Mouse (Mus musculus): ENCODE measurements around the gene Arv1. TPM values are rescaled to one million over a fixed set of nuclear protein-coding genes. Genes with fewer than 3 reads are reported as not detected.

Arv1 gene
- polyA plus RNA-seq, 1 experiment from 2014 or later, result 37.7 TPM

DNA sequence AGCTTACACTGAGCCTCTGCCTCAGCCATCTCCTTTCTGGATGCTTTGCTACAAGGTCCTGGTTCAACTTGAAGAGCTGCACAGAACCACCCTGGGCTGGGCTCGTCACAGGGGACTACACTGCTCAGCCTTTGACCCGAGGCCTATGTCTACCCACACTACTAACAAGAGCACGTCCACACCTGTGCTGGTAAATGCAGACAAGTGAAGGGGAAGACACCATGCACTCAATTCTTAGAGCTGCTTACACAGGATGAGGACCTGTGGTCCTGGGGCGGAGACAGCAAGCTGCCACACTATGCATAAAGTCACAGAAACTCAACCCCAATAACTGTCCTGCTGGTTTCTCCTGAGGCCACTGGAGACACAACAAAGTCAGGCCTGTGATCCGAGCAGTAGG, 21.7 kb upstream of the Arv1 start:
- no peaks in the 10 kb centered on the region for H3K4me1 ChIP-seq
- ATAC-seq (ENCODE audit: low FRiP score), result no peak
- no peak overlapping the region for H3K9ac ChIP-seq
- no peaks in the 10 kb centered on the region for H3K9me3 ChIP-seq (replicated peaks)
- H3K27me3 ChIP-seq, result no peaks in the 10 kb centered on the region
- H3K36me3 ChIP-seq, result peaks cover 66% of the 10 kb centered on the region
- no peak overlapping the region for H3K4me2 ChIP-seq (replicated peaks)
- 94% methylated on average over 5 of the region's 5 CpGs for WGBS
- H3K4me3 ChIP-seq, result no peak overlapping the region
- no peak overlapping the region for H3K27ac ChIP-seq

GRCm38 (mm10) chr8:124701023-124701422, 20.9 kb upstream of the Arv1 start:
- WGBS, result 91% methylated on average over 9 of the region's 9 CpGs

GRCm38 (mm10) chr8:124702183-124702582, 19.8 kb upstream of the Arv1 start:
- ATAC-seq (ENCODE audit: low FRiP score), result no peak
- WGBS, result 85% methylated on average over 3 of the region's 3 CpGs
- Histone ChIP-seq H3K36me3 (peaks cover 66% of the 10 kb centered on the region), H3K27ac (no peak overlapping the region), H3K27me3 (no peaks in the 10 kb centered on the region), H3K4me1 (no peaks in the 10 kb centered on the region), H3K4me3 (no peak overlapping the region), H3K4me2 (replicated peaks) (no peak overlapping the region), H3K9me3 (replicated peaks) (no peaks in the 10 kb centered on the region), H3K9ac (no peak overlapping the region)

More at GRCm38 (mm10) chr8:124701023-124701422, 20.9 kb upstream of the Arv1 start:
- H3K9ac ChIP-seq, result no peak overlapping the region
- H3K36me3 ChIP-seq, result peaks cover 63% of the 10 kb centered on the region
- ATAC-seq (ENCODE audit: low FRiP score), result no peak
- H3K27me3 ChIP-seq, result no peaks in the 10 kb centered on the region
- no peaks in the 10 kb centered on the region for H3K4me1 ChIP-seq
- H3K4me2 ChIP-seq (replicated peaks), result no peak overlapping the region
- no peak overlapping the region for H3K4me3 ChIP-seq
- no peak overlapping the region for H3K27ac ChIP-seq
- H3K9me3 ChIP-seq (replicated peaks), result no peaks in the 10 kb centered on the region

GRCm38 (mm10) chr8:124703526-124703925, 18.4 kb upstream of the Arv1 start:
- WGBS, result 78% methylated on average over 4 of the region's 4 CpGs
- Histone ChIP-seq H3K36me3 (peaks cover 61% of the 10 kb centered on the region), H3K27me3 (no peaks in the 10 kb centered on the region), H3K4me2 (replicated peaks) (no peak overlapping the region), H3K4me3 (no peak overlapping the region), H3K9ac (no peak overlapping the region), H3K27ac (no peak overlapping the region), H3K9me3 (replicated peaks) (no peaks in the 10 kb centered on the region), H3K4me1 (no peaks in the 10 kb centered on the region)
- no peak for ATAC-seq (ENCODE audit: low FRiP score)

DNA sequence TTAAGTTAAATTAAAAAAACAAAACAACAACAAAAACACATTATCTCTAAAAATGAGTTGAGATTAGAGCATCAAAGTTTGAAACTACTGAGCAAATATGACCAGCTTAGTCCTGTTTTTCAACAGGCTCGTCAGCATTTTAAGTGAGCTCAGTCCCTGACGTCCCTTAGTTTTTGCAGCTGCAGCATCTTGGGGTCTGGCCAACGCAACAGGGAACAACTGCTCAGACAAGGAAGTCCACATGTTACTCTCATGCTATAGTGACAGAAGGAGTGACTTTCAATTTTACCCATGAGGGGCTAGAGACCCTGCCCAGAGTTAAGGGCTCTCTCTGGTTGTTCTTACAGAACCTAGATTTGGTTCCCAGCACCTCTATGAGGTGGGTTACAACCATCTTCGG, 17.6 kb upstream of the Arv1 start:
- 95% methylated on average over 4 of the region's 4 CpGs for WGBS
- no peak for ATAC-seq (ENCODE audit: low FRiP score)
- Histone ChIP-seq H3K4me1 (no peaks in the 10 kb centered on the region), H3K4me3 (no peak overlapping the region), H3K9me3 (replicated peaks) (no peaks in the 10 kb centered on the region), H3K27ac (no peak overlapping the region), H3K36me3 (peaks cover 67% of the 10 kb centered on the region), H3K27me3 (no peaks in the 10 kb centered on the region), H3K4me2 (replicated peaks) (no peak overlapping the region), H3K9ac (no peak overlapping the region)

DNA sequence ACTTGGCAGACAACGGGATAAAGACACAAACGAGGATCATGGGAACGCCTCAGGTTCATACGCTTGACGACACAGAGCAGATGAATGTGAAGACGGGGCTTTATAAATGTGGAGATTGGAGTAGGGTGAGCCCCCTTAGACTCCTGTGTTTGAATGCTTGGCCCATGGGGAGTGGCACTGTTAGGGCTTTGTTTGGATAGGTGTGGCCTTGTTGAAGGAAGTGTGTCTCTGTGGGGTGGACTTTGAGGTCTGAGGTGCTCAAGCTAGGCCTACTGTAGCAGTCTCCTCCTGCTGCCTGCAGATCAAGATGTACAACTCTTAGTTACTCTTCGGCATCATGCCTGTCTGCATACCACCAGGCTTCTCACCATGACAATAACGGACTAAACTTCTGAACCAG, 16.1 kb upstream of the Arv1 start:
- no peaks in the 10 kb centered on the region for H3K9me3 ChIP-seq (replicated peaks)
- H3K36me3 ChIP-seq, result peaks cover 64% of the 10 kb centered on the region
- H3K4me1 ChIP-seq, result no peaks in the 10 kb centered on the region
- H3K27ac ChIP-seq, result no peak overlapping the region
- no peak overlapping the region for H3K9ac ChIP-seq
- no peak overlapping the region for H3K4me2 ChIP-seq (replicated peaks)
- no peaks in the 10 kb centered on the region for H3K27me3 ChIP-seq
- no peak for ATAC-seq (ENCODE audit: low FRiP score)
- 95% methylated on average over 8 of the region's 8 CpGs for WGBS
- H3K4me3 ChIP-seq, result no peak overlapping the region

DNA sequence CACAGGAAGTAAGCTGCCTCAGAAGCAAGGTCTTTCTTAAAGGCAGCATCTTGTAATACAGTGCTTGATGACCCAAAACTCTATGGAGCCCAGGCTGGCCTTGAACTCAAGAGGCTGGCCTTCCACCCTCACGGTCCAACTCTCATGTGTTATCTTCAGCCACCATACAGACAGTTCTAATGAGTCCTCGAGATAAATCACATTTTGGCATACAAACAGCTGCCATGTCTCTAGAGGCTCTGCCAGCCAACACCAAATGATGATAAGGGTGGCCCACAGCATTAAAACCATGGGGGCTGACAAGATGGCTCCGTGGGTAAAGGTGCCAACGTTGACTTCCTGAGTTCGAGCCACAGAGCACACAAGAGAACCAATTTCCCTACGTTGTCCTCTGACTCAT, 8.7 kb upstream of the Arv1 start:
- H3K27ac ChIP-seq, result no peak overlapping the region
- H3K36me3 ChIP-seq, result peaks cover 53% of the 10 kb centered on the region
- 93% methylated on average over 6 of the region's 6 CpGs for WGBS
- H3K27me3 ChIP-seq, result no peaks in the 10 kb centered on the region
- H3K4me3 ChIP-seq, result no peak overlapping the region
- H3K4me2 ChIP-seq (replicated peaks), result no peak overlapping the region
- ATAC-seq (ENCODE audit: low FRiP score), result no peak
- H3K4me1 ChIP-seq, result no peaks in the 10 kb centered on the region
- H3K9ac ChIP-seq, result no peak overlapping the region
- no peaks in the 10 kb centered on the region for H3K9me3 ChIP-seq (replicated peaks)

- peaks cover 32% of the 10 kb centered on the region for H3K36me3 ChIP-seq
- no peak overlapping the region for H3K4me3 ChIP-seq
- H3K9ac ChIP-seq, result no peak overlapping the region
- no peaks in the 10 kb centered on the region for H3K27me3 ChIP-seq
- 91% methylated on average over 8 of the region's 8 CpGs for WGBS
- no peak overlapping the region for H3K4me2 ChIP-seq (replicated peaks)
- H3K4me1 ChIP-seq, result peaks cover 10% of the 10 kb centered on the region
- H3K27ac ChIP-seq, result no peak overlapping the region
- H3K9me3 ChIP-seq (replicated peaks), result no peaks in the 10 kb centered on the region
- no peak for ATAC-seq (ENCODE audit: low FRiP score)
Observed at GRCm38 (mm10) chr8:124715736-124716135, 6.2 kb upstream of the Arv1 start.

GRCm38 (mm10) chr8:124720133-124720532, 1.8 kb upstream of the Arv1 start:
- Histone ChIP-seq H3K27ac (no peak overlapping the region), H3K4me3 (0 out of 2 replicates have a peak overlapping the region, but pooled peaks have one; percentile 99), H3K27me3 (no peaks in the 10 kb centered on the region), H3K36me3 (0 out of 2 replicates have a peak, but pooled peaks cover under 1% of the 10 kb centered on the region), H3K9me3 (replicated peaks) (no peaks in the 10 kb centered on the region), H3K4me1 (peaks cover 25% of the 10 kb centered on the region), H3K4me2 (replicated peaks) (peak overlapping the region; percentile 85; the same call in 1 of the 2 replicates), H3K9ac (0 out of 2 replicates have a peak overlapping the region, but pooled peaks have one; percentile 27)
- ATAC-seq (ENCODE audit: low FRiP score), result no peak
- WGBS, result 85% methylated on average over 7 of the region's 7 CpGs

DNA sequence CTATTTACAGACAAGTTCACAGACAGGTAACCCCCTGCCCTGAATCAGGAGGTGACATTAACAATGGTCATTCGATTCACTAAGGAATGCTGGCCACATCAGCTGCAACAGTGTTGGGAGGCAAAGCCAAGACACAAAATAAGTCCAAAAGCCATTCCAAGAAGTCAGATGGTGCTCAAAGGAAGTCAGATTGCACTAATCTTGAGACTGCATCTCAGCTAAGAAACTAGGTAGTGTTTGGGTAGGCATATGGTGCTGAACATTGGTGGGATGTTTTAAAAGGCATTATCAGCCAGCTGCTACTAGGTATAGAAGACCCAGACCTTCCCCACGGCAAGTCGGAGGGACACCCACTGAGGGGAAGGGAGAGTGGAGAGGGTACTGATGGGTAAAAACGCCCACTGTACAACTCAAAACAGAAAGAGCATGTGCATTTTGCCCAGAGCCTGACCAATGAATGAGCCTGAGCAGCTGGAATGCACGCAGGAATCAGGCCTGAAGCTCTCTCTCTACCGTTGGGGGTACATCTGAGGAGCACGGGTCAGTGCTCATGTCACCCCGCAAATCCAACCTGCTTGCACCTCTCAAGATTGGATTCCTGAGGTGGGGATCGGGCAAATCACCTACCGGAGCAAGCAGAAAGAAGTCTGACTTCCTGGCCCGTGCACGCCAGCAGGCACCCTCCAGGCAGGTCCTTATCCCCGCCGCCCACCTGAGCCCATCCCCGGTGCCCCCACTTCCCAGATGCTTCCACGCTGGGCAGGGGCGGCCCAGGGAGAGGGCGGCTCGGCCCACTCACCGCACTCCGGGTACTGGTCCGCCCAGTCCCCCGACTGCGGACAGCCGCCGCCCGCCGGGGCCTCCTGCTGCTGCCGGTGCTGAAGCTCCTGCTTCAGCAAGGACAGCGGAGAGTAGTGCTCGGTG, 739 bp upstream of the Arv1 start:
- H3K9me3 ChIP-seq (replicated peaks), result no peaks in the 10 kb centered on the region
- H3K4me1 ChIP-seq, result peaks cover 25% of the 10 kb centered on the region
- WGBS, result 3% methylated on average over 31 of the region's 31 CpGs
- peak overlapping the region; percentile 85 for H3K4me2 ChIP-seq (replicated peaks)
- ATAC-seq (ENCODE audit: low FRiP score), result peak; percentile 70
- H3K4me3 ChIP-seq, result peak overlapping the region; percentile 99
- peak overlapping the region; percentile 96 for H3K9ac ChIP-seq
- H3K27ac ChIP-seq, result peak overlapping the region; percentile 77
- peaks cover 6% of the 10 kb centered on the region; the same call in 1 of the 2 replicates for H3K36me3 ChIP-seq
- H3K27me3 ChIP-seq, result no peaks in the 10 kb centered on the region

DNA sequence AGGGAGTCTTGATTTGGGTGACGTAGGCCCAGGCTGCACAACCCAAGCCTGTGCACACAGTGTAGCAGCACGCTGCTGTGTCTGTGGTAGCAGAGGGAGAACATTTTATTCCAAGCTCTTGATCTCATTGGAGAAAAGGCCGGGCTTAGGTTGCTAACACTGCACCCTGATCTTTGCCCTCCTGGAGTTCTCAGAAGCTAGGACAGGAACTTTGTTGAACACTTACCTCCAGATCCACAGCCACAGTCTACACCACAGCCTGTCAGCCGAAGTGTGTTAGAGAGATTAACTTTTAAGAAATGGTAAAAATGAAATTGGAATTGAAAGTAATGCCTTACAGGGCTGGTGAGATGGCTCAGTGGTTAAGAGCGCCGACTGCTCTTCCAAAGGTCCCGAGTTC, 2.4 kb downstream of the Arv1 start:
- Histone ChIP-seq H3K27ac (no peak overlapping the region), H3K27me3 (no peaks in the 10 kb centered on the region), H3K9ac (no peak overlapping the region), H3K4me2 (replicated peaks) (no peak overlapping the region), H3K9me3 (replicated peaks) (no peaks in the 10 kb centered on the region), H3K4me3 (no peak overlapping the region), H3K4me1 (peaks cover 25% of the 10 kb centered on the region), H3K36me3 (peaks cover 35% of the 10 kb centered on the region)
- 95% methylated on average over 7 of the region's 7 CpGs for WGBS
- no peak for ATAC-seq (ENCODE audit: low FRiP score)

DNA sequence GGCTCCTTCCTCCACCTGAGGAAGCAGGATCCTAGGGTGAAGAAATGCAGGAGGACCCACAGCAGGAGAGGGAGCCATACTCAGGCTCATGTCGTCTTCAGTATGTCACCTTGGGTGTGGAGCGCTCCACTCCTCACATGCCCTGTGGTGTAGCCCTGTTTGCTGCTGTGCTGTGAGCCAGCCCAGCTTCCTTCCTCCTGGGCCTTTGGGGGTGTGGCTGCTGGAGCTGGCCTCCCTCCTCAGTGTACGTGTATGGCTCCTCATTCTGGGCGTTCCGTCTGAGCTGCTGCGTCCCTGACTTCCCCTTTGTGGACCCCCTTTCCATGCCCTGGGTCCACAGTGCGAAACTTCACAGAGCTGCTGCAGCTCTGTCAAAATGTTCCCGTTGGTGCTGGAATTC, 10.9 kb downstream of the Arv1 start:
- Histone ChIP-seq H3K9me3 (replicated peaks) (no peaks in the 10 kb centered on the region), H3K4me2 (replicated peaks) (no peak overlapping the region), H3K4me1 (no peaks in the 10 kb centered on the region), H3K36me3 (peaks cover 73% of the 10 kb centered on the region), H3K9ac (no peak overlapping the region), H3K27ac (no peak overlapping the region), H3K27me3 (no peaks in the 10 kb centered on the region), H3K4me3 (no peak overlapping the region)
- ATAC-seq (ENCODE audit: low FRiP score), result no peak
- WGBS, result 97% methylated on average over 8 of the region's 8 CpGs

Data from hindbrain, embryonic 12.5 days (tissue).